Mouse (Mus musculus): ENCODE measurements at regions not wholly inside any gene's neighbourhood (a gene's known extent, or its start where the extent isn't known, plus 50 kb on each side); places are given as distances from the start of the nearest gene placed in this dataset.
A peak's percentile ranks its signal among the peaks of the same experiment; 100 is the strongest.
"Not testable (repeated sequence)": the region's sequence is repeated elsewhere in the genome, so short reads cannot be mapped to it uniquely, and the experiment has no call there.

DNA sequence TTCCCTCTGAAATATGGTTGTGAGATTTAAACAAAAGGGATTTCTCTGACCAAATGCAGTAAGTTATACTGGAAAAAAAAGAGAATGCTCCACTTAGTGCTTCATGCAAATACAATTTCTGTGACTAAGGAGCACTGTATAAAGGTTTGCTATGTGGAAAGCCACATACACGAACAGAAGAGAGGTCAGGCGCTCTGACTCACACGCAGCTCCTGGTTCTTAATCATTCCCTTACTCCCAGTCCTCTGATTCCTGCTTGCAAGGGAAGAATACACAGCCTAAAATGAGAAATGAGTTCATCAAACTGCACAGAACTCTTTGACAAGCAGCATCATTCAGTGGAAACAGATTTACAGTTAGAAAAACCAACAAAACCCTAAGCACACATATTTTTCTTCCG, 406.8 kb downstream of the Gja1 start:
- DNase-seq = no peak

GRCm38 (mm10) chr10:56788081-56788480, 411.0 kb downstream of the Gja1 start:
- no peak for DNase-seq

DNA sequence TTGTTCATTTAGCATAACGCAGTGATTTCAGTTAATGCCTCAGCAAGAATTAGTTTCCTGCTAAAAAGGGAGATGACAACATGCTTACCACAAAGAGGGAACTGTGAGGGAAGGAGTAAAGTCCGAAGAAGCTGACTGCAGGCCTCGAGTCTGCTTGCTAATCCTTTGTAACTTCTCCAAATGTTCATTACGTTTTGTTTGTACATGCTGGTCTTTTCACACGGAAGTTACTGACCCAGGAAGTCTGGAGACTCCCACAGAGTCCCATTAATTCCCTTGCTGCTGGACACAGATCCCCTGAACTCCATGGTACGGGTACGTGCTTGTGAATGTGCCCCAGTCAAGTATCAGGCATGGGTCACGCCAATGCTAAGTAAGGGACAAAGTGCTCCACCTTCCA, 415.9 kb downstream of the Gja1 start:
- DNase-seq = peak; percentile 4

DNA sequence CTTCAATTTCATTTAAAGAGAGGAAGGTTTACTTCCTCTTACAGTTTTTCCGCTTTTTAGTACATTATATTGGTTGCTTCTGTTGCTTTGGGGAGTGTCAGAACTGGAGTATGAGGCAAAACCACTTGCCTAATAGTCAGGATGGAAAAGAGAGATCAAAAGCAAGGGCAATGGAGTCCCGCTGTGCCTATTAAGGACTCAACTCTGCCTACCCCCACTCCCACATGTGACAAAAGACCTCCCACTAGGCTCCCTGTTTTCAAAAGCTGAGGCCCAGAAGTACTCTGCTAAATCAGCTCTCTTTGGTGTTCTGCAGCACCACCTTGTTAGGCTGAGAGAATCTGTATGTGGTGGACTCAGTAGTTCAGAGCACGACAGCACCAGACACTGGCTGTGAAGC, 418.3 kb downstream of the Gja1 start:
- no peak for DNase-seq

DNA sequence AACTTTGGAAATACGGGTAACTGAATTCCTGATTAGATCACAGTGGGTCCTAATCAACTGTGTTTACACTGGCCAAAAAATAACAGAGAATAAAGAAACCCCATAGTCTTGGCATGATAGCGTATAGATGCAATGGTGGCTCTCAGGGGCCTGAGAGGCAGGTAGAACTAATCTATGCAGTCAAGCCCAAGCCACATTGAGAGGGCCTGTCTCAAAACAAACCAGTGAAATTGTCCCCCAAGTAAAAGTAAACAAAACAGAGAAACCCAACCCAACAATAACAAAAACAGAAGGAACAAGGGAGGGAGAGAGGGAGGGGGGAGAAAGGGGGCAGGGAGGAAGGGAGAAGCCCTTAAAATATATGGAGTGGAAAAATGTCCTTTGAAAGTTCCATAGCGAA, 422.2 kb downstream of the Gja1 start:
- no peak for DNase-seq

DNA sequence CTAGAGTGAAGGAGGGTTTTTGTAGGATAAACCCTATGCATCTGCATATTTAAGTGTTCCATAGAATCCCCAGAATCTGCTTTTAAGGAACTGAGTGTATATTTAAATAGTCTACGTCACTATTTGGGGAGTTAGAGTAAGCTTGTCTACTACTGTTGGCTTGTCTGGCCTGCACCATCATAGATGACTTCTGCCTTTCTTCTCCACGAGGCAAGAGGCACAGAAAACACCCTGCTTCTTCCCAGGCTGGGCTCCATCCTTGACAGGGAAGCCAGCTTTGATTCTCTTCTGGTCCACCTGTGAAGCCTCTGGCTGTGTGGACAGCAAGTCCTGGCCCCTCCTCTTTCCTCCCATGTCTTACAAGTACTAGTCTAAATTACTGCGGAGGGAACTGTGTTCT, 422.6 kb downstream of the Gja1 start:
- DNase-seq = no peak

- DNase-seq = no peak
These were observed 431.9 kb downstream of the Gja1 start for GRCm38 (mm10) chr10:56809006-56809405.

DNA sequence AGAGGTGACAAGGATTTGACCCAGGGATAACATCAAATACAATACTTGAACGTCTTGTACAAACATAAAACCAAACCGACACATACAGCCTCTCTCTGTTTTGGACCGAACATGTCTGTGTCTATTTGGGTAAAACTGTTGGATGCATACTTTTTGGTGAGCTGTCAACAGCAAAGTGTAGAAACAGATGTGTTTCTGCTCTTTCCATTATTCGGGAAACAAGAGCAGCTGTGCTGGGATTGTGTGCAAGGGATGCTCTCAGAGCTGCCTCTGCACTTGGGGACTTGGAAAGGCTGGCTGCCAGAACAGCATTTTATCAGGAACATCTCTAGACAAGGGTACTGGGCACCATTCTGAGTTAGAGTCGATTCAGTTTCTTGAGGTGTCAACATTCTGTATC, 445.0 kb downstream of the Gja1 start:
- DNase-seq = no peak

GRCm38 (mm10) chr10:56831331-56831730, 454.2 kb downstream of the Gja1 start:
- no peak for DNase-seq

GRCm38 (mm10) chr10:56831966-56832365, 454.8 kb downstream of the Gja1 start:
- no peak for DNase-seq

- DNase-seq = no peak
These were observed 459.0 kb downstream of the Gja1 start for GRCm38 (mm10) chr10:56836130-56836529.

DNA sequence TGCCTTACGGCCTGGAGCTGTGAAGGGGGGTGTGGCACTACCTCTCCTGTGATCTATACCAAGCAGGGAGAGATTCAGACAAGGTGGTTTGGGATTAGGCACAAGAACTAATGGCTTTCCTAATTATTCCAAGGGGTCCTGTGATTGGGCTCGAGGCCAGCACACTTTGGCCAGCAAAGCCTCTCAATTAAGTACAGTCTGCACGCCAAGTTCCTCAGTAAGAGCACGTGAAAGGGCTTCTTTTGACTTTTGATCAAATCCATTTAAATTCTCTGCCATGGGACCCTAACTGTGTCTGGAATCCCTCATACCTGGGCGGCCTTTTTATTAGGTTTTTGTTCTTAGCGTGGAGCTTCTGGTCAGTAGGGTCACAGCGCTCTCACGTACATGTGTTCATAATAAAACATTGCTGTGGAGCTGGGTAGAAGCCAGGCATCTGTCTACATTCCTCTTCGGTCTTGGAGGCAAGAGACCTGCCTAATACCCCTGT, 461.9 kb downstream of the Gja1 start:
- no peak for DNase-seq

GRCm38 (mm10) chr10:56839545-56839944, 462.4 kb downstream of the Gja1 start:
- DNase-seq = no peak

GRCm38 (mm10) chr10:56840732-56841131, 463.6 kb downstream of the Gja1 start:
- DNase-seq = peak; percentile 61

DNA sequence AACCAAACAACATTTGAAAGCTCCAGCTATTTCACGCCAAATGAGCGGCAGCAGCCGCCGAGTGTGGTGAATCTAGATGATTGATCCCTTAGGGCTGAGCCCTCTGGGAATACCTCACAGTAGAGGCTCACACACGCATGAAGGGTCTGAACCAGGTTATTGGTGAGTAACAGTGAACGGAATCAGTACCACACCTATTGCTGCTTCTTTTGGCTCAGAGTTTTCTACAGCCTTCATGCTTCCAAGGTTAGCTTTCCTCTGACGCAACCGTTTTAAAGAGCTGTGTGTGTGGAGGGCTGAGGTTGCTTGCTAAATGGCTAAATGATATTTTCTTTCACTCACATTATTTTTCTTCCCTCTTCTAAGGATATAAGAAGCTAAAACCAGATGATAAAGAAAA, 464.4 kb downstream of the Gja1 start:
- no peak for DNase-seq

DNA sequence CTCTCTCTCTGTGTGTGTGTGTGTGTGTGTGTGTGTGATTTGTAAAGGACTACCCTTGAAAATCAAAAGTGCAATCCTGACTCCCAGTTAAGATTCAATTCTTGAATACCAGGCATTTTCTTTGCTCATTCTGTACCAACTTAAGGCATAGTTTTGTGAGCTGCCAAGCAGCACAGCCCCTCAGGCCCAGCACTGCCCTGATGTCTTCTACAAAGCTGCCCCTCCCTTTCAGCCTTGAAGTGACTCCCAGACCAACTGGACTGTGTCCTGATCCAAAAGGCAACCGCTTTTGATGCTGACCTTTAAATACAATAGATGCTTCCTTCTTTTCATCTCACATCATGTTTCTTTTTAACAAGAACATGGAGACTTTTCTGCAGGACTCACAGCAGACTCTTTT, 464.8 kb downstream of the Gja1 start:
- DNase-seq = peak; percentile 9

GRCm38 (mm10) chr10:56852484-56852883, 475.4 kb downstream of the Gja1 start:
- no peak for DNase-seq

- DNase-seq = no peak
These were observed 479.1 kb downstream of the Gja1 start for GRCm38 (mm10) chr10:56856186-56856585.

DNA sequence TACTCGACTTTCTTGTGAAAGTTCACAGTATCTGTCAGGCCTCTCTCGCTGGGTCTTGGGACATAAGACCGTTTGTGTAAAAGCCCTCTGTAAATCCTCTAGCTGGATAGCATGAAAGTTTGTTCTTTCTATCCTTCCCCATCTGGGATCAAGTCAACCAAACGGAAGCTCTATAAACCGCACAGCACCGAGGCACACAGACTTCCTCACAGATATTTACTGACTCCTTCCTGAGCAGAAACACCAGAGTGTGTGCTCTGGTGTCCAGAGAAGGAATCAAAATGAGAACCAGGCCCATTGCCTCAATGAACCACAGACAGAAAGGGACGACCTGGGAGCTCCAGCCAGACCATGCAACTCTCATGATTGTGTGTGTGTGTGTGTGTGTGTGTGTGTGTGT, 502.6 kb downstream of the Gja1 start:
- no peak for DNase-seq

DNA sequence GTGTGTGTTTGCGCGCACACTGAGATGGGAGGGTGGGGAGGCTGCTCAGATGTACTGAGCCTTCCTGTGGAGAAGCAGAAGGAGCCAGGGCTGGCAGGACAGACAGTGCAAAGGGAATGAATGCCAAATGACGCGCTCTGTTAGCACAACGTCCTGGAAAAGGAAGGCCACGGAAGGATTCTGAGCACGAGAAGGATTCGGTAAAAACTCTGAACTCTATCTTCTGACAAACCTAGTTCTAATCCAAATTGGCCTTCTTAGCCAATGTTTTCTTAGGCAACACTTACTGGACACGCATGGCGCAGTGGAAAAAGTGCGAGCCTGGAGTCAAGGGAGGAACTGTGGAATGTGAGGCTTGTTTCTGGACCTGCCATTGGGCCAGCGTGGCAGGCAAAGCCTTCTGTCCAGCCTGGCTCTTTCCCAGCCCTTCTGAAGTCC, 503.0 kb downstream of the Gja1 start:
- DNase-seq = peak; percentile 3

DNA sequence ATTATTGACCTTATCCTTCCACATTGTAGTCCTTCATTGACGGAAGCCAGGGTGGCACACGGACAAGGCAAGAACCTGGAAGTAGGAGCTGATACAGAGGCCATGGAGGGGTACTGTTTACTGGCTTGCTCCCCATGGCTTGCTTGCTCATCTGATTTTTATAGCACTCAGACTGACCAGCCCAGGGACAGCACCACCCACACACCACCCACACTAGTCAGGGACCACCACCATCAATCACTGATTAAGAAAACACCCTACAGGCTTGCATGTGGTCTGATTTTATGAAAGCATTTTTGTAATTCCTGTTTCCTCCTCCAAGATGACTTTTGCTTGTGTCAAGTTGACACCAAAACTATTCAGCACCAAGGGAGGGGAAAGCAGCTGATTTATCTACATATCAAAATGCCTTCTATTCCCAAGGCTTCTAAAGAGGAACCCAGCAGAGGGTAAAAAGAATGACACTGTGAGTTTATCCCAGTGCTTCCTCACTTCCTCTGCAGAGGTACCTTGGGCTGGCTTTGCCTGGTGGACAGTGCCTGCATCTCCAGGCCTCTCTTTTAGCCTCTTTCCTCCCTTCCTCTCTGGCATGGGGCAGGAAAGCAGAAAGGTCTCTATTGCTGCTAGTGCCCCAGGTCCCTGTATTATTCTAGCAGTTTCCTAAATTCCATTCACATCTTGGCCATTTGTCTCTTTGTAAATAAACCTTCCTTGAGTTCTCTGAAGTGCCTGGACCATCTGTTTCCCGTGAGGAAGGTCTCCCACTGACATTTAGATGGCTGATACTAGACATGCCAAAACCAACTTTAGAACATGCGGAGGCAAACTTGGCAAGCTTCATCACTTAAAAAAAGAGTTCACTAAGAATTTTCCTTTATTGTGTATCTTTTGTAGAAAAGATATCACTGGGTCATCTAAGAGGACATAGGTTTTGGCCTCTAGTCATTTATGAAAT, 507.6 kb downstream of the Gja1 start:
- no peak for DNase-seq

DNA sequence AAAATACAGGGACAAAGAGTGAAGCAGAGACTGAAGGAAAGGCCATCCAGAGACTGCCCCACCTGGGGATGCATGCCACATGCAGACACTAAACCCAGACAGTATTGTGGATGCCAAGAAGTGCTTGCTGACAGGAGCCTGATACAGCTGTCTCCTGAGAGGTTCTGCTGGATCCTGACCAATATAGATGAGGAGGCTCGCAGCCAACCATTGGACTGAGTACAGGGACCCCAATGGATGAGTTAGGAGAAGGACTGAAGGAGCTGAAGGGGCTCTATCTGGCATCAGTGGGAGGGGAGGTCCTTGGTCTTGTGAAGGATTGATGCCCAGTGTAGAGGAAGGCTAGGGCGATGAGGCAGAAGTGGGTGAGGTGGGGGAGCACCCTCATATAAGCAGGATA, 514.4 kb downstream of the Gja1 start:
- not testable (repeated sequence) for DNase-seq

DNA sequence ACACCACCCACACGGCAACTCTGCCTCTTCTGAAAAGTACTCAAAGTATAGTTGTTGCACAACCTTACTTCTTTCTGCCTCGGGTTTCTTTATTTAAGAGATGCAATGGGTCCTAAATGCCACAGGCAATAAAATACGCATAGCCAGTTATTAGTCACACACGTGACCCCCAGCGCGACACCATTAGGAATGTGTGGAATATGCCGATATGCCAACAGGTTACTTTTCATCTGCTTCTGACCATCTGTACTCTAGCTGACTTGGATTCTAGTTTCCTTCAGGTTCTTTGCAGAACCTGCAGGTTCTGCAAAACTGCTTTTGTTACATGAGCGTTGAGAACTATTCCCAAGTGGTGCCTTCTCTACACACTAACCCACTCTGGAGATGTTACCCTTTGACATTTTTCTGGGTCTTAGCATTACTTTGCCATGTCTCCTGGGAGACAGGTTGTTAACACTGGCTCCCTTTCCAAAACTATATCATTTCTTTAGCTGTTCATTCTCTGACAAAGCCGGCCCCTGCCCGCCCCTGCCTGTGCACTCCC, 515.6 kb downstream of the Gja1 start:
- DNase-seq = no peak

DNA sequence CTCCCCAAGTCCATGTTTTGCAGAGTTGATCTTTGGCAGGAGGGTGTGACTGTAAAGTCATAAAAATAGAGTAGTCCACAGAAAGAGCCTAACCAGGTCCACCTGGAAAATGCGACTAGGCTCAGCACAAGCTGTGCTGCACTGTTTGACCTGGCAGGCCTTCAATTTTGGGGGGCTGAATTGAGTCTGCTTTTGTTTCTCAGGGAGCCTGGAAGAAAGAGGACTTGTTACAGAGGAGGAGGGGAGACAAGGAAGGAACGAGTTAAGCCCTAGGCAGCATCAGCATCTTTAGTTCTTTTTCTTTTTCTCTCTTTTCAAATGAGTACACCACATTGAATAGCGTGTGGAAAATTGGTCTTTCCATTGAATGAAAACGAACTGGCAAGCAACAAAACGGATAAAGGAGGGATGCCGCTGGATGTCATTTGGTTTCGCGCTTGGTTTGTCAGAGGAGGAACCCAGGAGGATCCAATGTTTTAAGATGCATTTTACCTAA, 516.1 kb downstream of the Gja1 start:
- no peak for DNase-seq

All from lung, postnatal 36 days (tissue).